Mouse (Mus musculus): Measurements from ENCODE around the gene Ccdc90b.

The Ccdc90b gene

GRCm38 (mm10) chr7:92560986-92561876 lies at the start of gene Ccdc90b:
TSS of gene Ccdc90b (plus strand) at chr7:92561149.
- in situ Hi-C loops (cut with MboI, MseI), result no loop called here

DNA sequence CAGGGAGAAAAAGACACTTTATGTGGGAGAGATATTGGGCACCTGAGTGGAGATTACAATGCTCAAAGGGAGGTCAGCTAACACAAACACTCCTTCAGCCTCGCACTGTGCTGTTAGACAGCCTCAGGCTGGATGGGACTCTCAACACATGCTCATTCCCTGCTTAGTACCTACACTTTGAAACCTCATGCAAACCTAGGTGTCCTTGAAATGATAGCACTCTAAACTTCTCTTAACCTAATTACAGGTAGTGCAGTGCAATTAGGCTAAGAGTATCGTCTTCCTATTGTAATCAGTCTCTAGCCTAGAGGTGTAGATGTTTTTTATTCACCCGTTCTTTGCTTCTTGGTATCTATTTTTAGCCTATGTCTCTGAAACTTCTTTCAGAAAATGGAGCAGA lies 40.6 kb upstream of the Ccdc90b start:
- in situ Hi-C loops (cut with MboI, MseI), result no loop called here

GRCm38 (mm10) chr7:92520820-92521219 lies 40.1 kb upstream of the Ccdc90b start:
- in situ Hi-C loops (cut with MboI, MseI), result no loop called here

DNA sequence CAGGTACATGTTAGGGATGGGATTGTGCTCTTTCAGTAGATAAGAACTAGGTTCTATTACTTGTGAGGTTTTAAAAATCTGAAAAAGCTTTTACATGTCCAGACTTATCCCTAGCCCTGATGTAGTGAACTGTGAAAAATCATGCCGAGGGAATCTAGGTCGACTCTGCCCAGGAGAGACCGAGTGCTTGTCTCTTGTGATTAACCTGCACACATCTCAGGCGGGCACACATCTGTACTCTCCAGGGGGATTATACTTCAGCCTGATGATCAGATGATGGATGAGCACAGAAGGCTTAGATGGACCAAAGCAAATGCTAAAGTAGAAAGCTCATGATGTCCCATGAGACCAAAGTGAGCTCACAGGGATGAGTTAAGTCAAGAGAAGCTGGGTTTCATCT lies 31.7 kb upstream of the Ccdc90b start:
- in situ Hi-C loops (cut with MboI, MseI), result no loop called here

GRCm38 (mm10) chr7:92532351-92533036 lies 28.5 kb upstream of the Ccdc90b start:
- in situ Hi-C loops (cut with MboI, MseI), result no loop called here

- in situ Hi-C loops (cut with MboI, MseI), result loop anchor here (5.0 kb wide), 1 partner anchor 439 kb away; no protein-coding TSS in a partner anchor
These were observed 14.2 kb upstream of the Ccdc90b start for GRCm38 (mm10) chr7:92546763-92547162.

GRCm38 (mm10) chr7:92550248-92550989 lies 10.5 kb upstream of the Ccdc90b start:
- in situ Hi-C loops (cut with MboI, MseI), result loop anchor here (10.0 kb wide), 2 partner anchors 184 to 334 kb away; no protein-coding TSS in a partner anchor

DNA sequence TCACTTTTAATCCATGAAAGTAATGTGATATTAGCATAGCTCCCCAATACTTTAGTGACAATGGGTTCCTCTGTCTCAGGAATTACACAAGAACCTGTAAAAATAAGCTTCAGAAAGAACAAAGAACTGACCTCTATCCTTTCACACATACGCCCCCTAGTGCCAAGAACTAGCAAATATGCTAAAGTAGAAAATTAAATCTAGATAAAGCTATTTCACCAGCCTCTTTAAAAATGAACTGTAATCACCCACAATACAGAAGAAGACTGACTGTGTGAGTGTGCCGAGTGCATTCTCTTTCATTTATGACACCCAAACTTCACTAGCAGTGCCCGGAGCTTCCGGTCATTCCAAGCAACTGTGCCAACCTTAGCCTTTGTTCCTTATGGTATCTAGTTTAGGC lies 10.0 kb upstream of the Ccdc90b start:
- in situ Hi-C loops (cut with MboI, MseI), result loop anchor here (10.0 kb wide), 2 partner anchors 184 to 334 kb away; no protein-coding TSS in a partner anchor

GRCm38 (mm10) chr7:92558744-92559143 lies 2.2 kb upstream of the Ccdc90b start:
- in situ Hi-C loops (cut with MboI, MseI), result loop anchor here (10.0 kb wide), 2 partner anchors 176 to 326 kb away; no protein-coding TSS in a partner anchor

DNA sequence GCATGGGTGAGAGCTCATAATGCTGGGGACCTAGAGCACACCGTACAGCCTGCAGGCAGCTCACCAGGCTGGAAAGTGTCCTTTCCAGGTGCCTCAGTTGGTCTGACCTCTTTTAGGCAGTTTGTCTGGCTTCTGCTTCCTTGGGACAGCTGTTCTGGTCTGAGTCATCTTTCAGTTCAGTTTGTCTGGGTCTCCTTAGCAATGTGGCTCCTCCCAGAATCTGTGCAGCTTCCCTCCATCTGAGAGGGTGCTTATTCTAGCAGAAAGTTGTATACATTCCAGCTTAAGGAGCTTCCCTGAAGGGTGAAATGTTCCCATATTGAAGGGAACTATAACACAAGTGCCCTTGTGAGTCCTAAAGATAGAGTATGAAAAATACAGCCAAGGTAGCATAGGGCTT lies 5.8 kb downstream of the Ccdc90b start:
- in situ Hi-C loops (cut with MboI, MseI), result no loop called here

DNA sequence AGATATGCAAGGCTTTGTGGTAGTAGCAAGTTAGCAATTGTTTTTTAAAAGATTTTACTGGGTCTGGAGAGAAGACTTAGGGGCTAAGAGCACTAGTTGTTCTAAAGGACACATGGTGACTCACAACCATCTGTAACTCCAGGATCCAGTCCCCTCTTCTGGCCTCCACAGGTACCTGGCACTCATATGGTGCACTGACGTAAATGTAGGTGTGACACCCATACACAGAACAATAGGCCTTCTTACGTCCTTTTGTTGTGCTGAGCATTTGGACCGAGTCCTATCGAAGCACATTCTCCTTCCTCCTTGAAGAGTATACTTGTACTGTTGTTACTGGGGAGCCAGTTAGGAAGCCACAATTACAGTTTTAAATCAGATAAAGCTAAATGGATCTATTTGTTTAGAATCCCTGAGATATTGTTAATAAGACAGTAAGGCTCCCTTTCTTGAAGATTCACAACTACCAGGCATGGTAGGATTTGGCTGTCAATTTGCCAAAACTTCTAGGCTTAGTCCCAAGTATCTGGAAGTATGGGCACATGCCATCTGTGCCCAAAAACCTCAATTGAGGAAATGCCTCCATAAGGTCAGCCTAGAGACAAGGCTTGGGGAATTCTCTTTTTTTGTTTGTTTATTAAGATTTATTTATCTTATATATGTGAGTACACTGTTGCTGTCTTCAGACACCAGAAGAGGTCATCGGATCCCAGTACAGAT lies 19.7 kb downstream of the Ccdc90b start:
- in situ Hi-C loops (cut with MboI, MseI), result no loop called here

- in situ Hi-C loops (cut with MboI, MseI), result no loop called here
These were observed 22.6 kb downstream of the Ccdc90b start for GRCm38 (mm10) chr7:92583567-92583966.

- in situ Hi-C loops (cut with MboI, MseI), result no loop called here
These were observed 29.0 kb downstream of the Ccdc90b start for GRCm38 (mm10) chr7:92589986-92590385.

DNA sequence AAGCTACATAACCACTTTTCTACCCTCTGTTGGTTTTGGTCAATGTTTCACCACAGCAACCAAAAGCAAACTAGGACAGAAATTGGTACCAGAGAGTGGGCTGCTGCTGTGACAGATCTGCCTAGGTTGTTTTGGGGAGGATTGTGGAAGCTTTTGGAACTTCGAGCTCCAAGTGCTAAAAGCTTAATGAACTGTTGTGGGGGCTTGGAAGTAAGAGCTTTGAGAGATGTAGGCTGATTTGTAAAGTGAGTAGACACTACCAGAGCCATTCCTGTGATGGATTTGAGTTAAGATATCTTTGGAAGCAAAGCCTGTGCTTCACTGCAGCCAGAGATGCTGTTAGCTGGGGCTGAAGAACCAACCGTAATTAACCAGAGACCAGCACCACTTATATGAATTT lies 29.9 kb downstream of the Ccdc90b start:
- in situ Hi-C loops (cut with MboI, MseI), result no loop called here

- in situ Hi-C loops (cut with MboI, MseI), result no loop called here
These were observed 44.0 kb downstream of the Ccdc90b start for GRCm38 (mm10) chr7:92604961-92605360.

GRCm38 (mm10) chr7:92610830-92611229 lies 49.9 kb downstream of the Ccdc90b start:
- in situ Hi-C loops (cut with MboI, MseI), result no loop called here

GRCm38 (mm10) chr7:92624488-92624887 lies 63.5 kb downstream of the Ccdc90b start:
- in situ Hi-C loops (cut with MboI, MseI), result no loop called here

DNA sequence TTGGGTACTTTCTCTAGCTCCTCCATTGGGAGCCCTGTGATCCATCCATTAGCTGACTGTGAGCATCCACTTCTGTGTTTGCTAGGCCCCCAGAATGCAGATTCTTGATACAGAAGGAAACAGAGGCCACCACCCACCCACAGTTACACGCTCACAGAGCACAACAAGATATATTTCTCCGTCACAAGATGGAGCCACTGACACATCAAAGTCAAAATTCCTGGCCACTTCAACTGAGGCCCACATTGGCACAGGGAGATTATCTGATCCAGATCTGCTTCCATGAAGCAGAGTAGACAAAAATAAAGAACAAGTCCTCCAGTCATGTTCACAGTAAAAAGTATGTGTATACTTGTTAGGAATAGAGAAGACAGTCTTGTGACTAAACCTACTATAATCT lies 69.2 kb downstream of the Ccdc90b start:
- in situ Hi-C loops (cut with MboI, MseI), result loop anchor here (25.0 kb wide), 1 partner anchor 107 kb away; the partner anchor contains the start of gene Rab30
